Comparison of ENCODE assay signal across 9 mouse cellular contexts in the genomic region with DNA sequence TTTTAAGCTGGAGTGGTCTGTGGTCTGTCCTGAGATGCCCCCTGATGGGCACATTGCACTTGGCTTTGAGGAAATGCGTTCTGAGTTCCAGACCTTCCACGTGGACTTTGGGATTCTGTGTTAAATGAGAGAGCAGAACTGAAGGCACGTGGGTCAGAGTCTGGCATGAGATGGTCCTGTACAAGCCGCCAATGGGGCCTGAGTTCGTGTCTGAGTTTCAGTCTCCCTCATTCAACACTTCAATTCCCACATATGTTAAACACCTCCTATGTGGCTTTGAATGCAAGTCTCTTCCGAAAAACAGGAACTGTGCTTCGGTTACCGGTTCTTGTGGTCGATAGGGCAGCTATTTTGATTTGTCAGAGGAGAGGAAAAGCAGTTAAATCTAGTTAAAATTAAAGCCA. TPM values are rescaled to one million over a fixed set of nuclear protein-coding genes. Genes with fewer than 3 reads are reported as not detected.
DNase-seq lines count a peak whose midpoint lies in the region; ATAC-seq and TF ChIP-seq lines count a peak whose summit lies in the region.
"Had no signal": no experiment of that assay in that cellular context is flagged by ENCODE, and none has a peak within 500 bp of the region (broad histone marks: within the 10 kb centered on the region; RNA-seq: fewer than 3 reads in every experiment).

No protein-coding gene starts in this region.

- no peak overlapping the region for H3K4me3 ChIP-seq in forebrain, embryonic 10.5 days
- no peak overlapping the region for H3K4me3 ChIP-seq in forebrain, embryonic 14.5 days (ENCODE audit: low read depth, low read length)
- peak overlapping the region; percentile 58 for H3K4me3 ChIP-seq in spleen, adult 2 months (ENCODE audit: extremely low read depth, insufficient read depth, insufficient read length)

- no peak overlapping the region; the same call in 1 of the 2 replicates for H3K4me2 ChIP-seq in forebrain, embryonic 14.5 days (ENCODE audit: low read length)

- 70% methylated on average over 9 of the region's 9 CpGs for WGBS in forebrain, embryonic 10.5 days
- WGBS in forebrain, embryonic 14.5 days: 30% methylated on average over 9 of the region's 9 CpGs
- 5% methylated on average over 9 of the region's 9 CpGs for WGBS in spleen, adult 2 months

- TF ChIP-seq POLR2A in spleen, adult 2 months (IDR thresholded peaks at IDR 0.05; ENCODE audit: low read depth, low read length): no peak; the same call in 1 of the 2 replicates

- H3K36me3 ChIP-seq in forebrain, embryonic 10.5 days (replicated peaks): peaks cover 11% of the 10 kb centered on the region
- H3K36me3 ChIP-seq in forebrain, embryonic 14.5 days (ENCODE audit: control insufficient read depth, insufficient read depth, low read length): no peaks in the 10 kb centered on the region
- H3K36me3 ChIP-seq in spleen, adult 2 months (ENCODE audit: control insufficient read depth, insufficient read depth, low read length): peaks cover 3% of the 10 kb centered on the region

- no peak for ATAC-seq in forebrain, embryonic 14.5 days

- H3K9ac ChIP-seq in forebrain, embryonic 14.5 days (ENCODE audit: low read length): no peak overlapping the region

- H3K9me3 ChIP-seq in forebrain, embryonic 10.5 days: no peaks in the 10 kb centered on the region
- H3K9me3 ChIP-seq in forebrain, embryonic 14.5 days (replicated peaks; ENCODE audit: control insufficient read depth, low read length): no peaks in the 10 kb centered on the region
- H3K9me3 ChIP-seq: midbrain, embryonic 10.5 days had no signal

- TF ChIP-seq CTCF in spleen, adult 2 months (IDR thresholded peaks at IDR 0.05; ENCODE audit: extremely low read depth, insufficient read depth, insufficient read length, insufficient replicate concordance): no peak

- H3K27me3 ChIP-seq in forebrain, embryonic 10.5 days (ENCODE audit: poor library complexity, severe bottlenecking): peaks cover 12% of the 10 kb centered on the region
- H3K27me3 ChIP-seq in forebrain, embryonic 14.5 days (replicated peaks; ENCODE audit: control insufficient read depth, insufficient read depth, low read length): no peaks in the 10 kb centered on the region
- no peaks in the 10 kb centered on the region for H3K27me3 ChIP-seq in spleen, adult 2 months (ENCODE audit: control insufficient read depth, insufficient read depth, low read length)

- peaks cover 75% of the 10 kb centered on the region for H3K4me1 ChIP-seq in forebrain, embryonic 10.5 days
- peaks cover 52% of the 10 kb centered on the region for H3K4me1 ChIP-seq in forebrain, embryonic 14.5 days (ENCODE audit: control insufficient read depth, insufficient read depth, low read length)
- H3K4me1 ChIP-seq in spleen, adult 2 months (ENCODE audit: control insufficient read depth, insufficient read depth, insufficient read length): peaks cover 25% of the 10 kb centered on the region; the same call in 1 of the 2 replicates

- H3K27ac ChIP-seq in forebrain, embryonic 10.5 days: peak overlapping the region; percentile 56
- no peak overlapping the region for H3K27ac ChIP-seq in forebrain, embryonic 14.5 days (ENCODE audit: low read depth, low read length)
- peak overlapping the region; percentile 64 for H3K27ac ChIP-seq in spleen, adult 2 months (ENCODE audit: insufficient read depth, low read length)

- DNase-seq in forebrain, embryonic 10.5 days (ENCODE audit: extremely low spot score, low spot score): no peak
- DNase-seq in forebrain, embryonic 14.5 days (ENCODE audit: low spot score): no peak
- peak in 1 of 2 experiments; percentile 64 for DNase-seq in spleen, adult 2 months (ENCODE audit: low read depth in 1 of 2, low spot score in 2 of 2)
- DNase-seq in spleen, postnatal 10 days (ENCODE audit: low spot score in 2 of 2): no peak
- DNase-seq in kidney, postnatal 36 days: peak; percentile 63 to 66
- peak; percentile 80 to 83 for DNase-seq in spleen, postnatal 36 days (ENCODE audit: low spot score in 2 of 2)
- DNase-seq in urinary bladder, adult 18-20 months (ENCODE audit: low spot score in 2 of 2): no peak
- DNase-seq in adrenal gland, adult 2 months: no peak

RNA-seq across cellular contexts. Expression of a gene that starts 10.4 kb away (rescaled TPM):
- polyA plus RNA-seq in forebrain, embryonic 10.5 days (2016; fragmentation: Nextera tagmentation; extraction: Ambion mirVana): 7.1 and 7.3 TPM in 2 replicates
- 21.9 and 26.0 TPM in 2 replicates for polyA plus RNA-seq in forebrain, embryonic 14.5 days (2014; fragmentation: Nextera tagmentation; extraction: Ambion mirVana)
- 14.1 and 16.5 TPM in 2 replicates for polyA plus RNA-seq in spleen, adult 2 months (2012; rRNA removed)
- total RNA-seq in adrenal gland, adult 2 months (2021): 1 to 10 TPM; 2.2 to 2.9 TPM
- polyA plus RNA-seq in adrenal gland, adult 2 months (2012; rRNA removed): 0.35 and 0.61 TPM in 2 replicates

Comparison
In these comparisons a context has a peak if more than half of its experiments do, and no peak if none do; other contexts are left out.
1. DNase-seq: peak in kidney, postnatal 36 days (2 of 2) and spleen, postnatal 36 days (2 of 2); none in forebrain, embryonic 10.5 days (single experiment), forebrain, embryonic 14.5 days (single experiment), spleen, postnatal 10 days (0 of 2), urinary bladder, adult 18-20 months (0 of 2) and adrenal gland, adult 2 months (single experiment).